Mouse (Mus musculus): Measurements from ENCODE around the gene Vps45. TPM values are rescaled to one million over a fixed set of nuclear protein-coding genes. Genes with fewer than 3 reads are reported as not detected.

Gene Vps45
- polyA plus RNA-seq, 1 experiment = 4.1 TPM

DNA sequence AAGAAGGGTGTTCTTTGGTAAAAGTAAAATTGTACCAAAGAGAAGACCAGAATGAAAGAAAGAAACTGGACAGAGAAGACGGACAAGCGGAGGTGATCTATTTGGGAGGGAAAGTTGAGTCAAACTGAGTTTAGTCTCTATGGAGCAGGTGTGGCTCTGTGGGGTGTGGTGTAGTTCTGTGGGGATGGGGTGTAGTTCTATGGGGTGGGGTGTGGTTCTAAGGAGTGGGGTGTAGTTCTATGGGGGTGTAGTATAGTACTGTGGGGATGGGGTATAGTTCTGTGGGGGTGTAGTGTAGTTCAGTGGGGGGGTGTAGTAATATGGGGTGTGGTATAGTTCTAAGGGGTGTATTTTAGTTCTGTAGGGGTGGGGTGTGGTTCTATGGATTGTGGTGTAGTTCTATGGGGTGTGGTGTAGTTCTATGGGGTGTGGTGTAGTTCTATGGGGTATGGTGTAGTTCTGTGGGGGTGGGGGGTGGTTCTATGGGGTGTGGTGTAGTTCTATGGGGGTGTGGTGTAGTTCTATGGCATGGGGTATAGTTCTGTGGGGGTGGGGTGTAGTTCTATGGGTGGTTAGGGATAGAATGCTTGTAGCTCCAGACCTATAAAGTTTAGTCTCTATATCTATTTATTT is 41.9 kb downstream of the Vps45 start:
- Histone ChIP-seq H3K27me3 (ENCODE audit: control insufficient read depth, insufficient read depth, low read length) (no peaks in the 10 kb centered on the region), H3K36me3 (ENCODE audit: control insufficient read depth, insufficient read depth, low read length) (no peaks in the 10 kb centered on the region), H3K27ac (ENCODE audit: control insufficient read depth, insufficient read depth, low read depth, low read length) (no peak overlapping the region), H3K4me1 (ENCODE audit: control insufficient read depth, insufficient read depth, low read length) (no peaks in the 10 kb centered on the region), H3K4me3 (ENCODE audit: control insufficient read depth, low read depth, low read length) (no peak overlapping the region)
- no peak for TF ChIP-seq CTCF (IDR thresholded peaks at IDR 0.05; ENCODE audit: control insufficient read depth, insufficient read depth, insufficient replicate concordance, low read depth, low read length)

DNA sequence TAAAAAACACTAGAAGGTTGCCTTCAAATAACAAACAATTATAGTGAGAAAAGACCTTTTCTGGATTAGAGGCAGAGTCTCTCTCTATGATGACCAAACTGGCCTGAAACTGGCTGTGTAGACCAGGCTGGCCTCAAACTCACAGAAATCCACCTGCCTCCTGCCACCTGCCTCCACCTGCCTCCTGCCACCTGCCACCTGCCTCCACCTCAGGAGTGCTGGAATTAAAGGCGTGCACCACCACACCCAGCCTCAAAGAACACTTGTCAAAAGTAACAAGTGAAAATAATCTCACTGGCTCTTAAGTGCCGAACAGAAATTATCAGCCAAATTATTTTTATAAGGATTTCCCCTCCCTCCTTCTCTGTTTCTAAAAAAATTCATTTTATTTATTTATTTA is 42.6 kb downstream of the Vps45 start:
- no peak overlapping the region for H3K4me3 ChIP-seq (ENCODE audit: control insufficient read depth, low read depth, low read length)
- H3K36me3 ChIP-seq (ENCODE audit: control insufficient read depth, insufficient read depth, low read length) = no peaks in the 10 kb centered on the region
- no peaks in the 10 kb centered on the region for H3K27me3 ChIP-seq (ENCODE audit: control insufficient read depth, insufficient read depth, low read length)
- TF ChIP-seq POLR2A (IDR thresholded peaks at IDR 0.05; ENCODE audit: control insufficient read depth, low read depth, low read length) (no peak), CTCF (IDR thresholded peaks at IDR 0.05; ENCODE audit: control insufficient read depth, insufficient read depth, insufficient replicate concordance, low read depth, low read length) (no peak)
- no peaks in the 10 kb centered on the region for H3K4me1 ChIP-seq (ENCODE audit: control insufficient read depth, insufficient read depth, low read length)
- no peak overlapping the region for H3K27ac ChIP-seq (ENCODE audit: control insufficient read depth, insufficient read depth, low read depth, low read length)

DNA sequence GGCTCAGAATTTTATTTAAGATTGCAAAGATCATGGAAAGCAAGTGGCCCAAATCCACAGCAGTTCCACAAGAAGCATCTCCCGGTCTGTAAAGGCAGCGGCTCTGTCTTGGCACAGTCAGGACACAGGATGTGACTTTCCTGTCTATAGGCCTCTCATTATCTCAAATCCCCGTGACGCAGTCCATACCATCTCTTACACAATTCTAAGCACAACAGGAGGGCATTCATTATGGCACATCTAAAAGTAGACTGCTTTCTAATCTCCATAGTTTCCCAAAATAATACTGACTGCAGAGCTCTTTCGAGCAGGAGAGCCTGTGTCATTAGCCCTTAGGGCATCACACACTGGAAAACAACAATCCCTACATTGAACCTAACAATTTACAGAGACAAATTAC is 45.5 kb downstream of the Vps45 start:
- Histone ChIP-seq H3K4me1 (ENCODE audit: control insufficient read depth, insufficient read depth, low read length) (no peaks in the 10 kb centered on the region), H3K27ac (ENCODE audit: control insufficient read depth, insufficient read depth, low read depth, low read length) (no peak overlapping the region), H3K27me3 (ENCODE audit: control insufficient read depth, insufficient read depth, low read length) (no peaks in the 10 kb centered on the region), H3K36me3 (ENCODE audit: control insufficient read depth, insufficient read depth, low read length) (no peaks in the 10 kb centered on the region), H3K4me3 (ENCODE audit: control insufficient read depth, low read depth, low read length) (no peak overlapping the region)
- TF ChIP-seq POLR2A (IDR thresholded peaks at IDR 0.05; ENCODE audit: control insufficient read depth, low read depth, low read length) (no peak), CTCF (IDR thresholded peaks at IDR 0.05; ENCODE audit: control insufficient read depth, insufficient read depth, insufficient replicate concordance, low read depth, low read length) (no peak)

DNA sequence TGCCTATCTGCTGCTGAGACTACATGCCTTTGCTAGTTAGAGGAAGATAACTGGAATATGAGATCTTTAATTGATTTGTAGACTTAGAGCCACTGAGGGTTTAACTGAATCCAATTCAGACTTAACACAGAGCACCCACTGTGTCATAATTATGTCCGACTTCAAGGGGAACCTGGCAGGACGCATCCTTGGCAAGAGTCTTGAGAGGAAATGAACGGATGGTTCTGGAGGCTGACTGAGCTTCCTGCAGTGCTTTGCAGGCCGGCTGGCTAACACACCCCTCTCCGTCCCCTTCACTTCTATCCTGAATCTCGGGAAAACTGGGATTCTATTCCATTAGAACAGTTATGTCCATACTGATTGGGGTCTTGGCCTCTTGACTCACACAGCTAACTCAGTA is 49.8 kb downstream of the Vps45 start:
- Histone ChIP-seq H3K36me3 (ENCODE audit: control insufficient read depth, insufficient read depth, low read length) (no peaks in the 10 kb centered on the region), H3K4me3 (ENCODE audit: control insufficient read depth, low read depth, low read length) (no peak overlapping the region), H3K4me1 (ENCODE audit: control insufficient read depth, insufficient read depth, low read length) (no peaks in the 10 kb centered on the region), H3K27me3 (ENCODE audit: control insufficient read depth, insufficient read depth, low read length) (no peaks in the 10 kb centered on the region), H3K27ac (ENCODE audit: control insufficient read depth, insufficient read depth, low read depth, low read length) (no peak overlapping the region)
- TF ChIP-seq CTCF (IDR thresholded peaks at IDR 0.05; ENCODE audit: control insufficient read depth, insufficient read depth, insufficient replicate concordance, low read depth, low read length) (no peak), POLR2A (IDR thresholded peaks at IDR 0.05; ENCODE audit: control insufficient read depth, low read depth, low read length) (no peak)

DNA sequence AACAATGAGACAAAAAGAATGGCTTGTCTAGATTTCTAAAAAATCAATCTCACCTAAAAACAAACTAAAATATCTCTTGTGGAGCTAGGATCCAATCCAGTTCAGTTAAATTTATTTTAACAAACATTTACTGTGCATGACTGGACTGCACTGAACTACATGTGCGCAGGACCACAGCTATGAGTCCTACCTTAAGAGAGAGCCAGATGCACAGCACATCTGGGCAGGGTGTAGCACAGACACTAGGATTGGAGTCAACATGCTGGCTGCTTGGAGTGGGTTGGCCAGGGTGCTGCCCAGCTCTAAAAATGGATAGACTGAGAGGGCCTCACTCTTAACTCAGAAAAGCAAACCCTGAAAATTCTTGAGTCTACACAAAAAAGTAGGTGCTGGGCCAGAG is 56.7 kb downstream of the Vps45 start:
- no peak overlapping the region for H3K4me3 ChIP-seq (ENCODE audit: control insufficient read depth, low read depth, low read length)
- no peaks in the 10 kb centered on the region for H3K27me3 ChIP-seq (ENCODE audit: control insufficient read depth, insufficient read depth, low read length)
- no peaks in the 10 kb centered on the region for H3K36me3 ChIP-seq (ENCODE audit: control insufficient read depth, insufficient read depth, low read length)
- TF ChIP-seq POLR2A (IDR thresholded peaks at IDR 0.05; ENCODE audit: control insufficient read depth, low read depth, low read length) = no peak
- no peak for TF ChIP-seq CTCF (IDR thresholded peaks at IDR 0.05; ENCODE audit: control insufficient read depth, insufficient read depth, insufficient replicate concordance, low read depth, low read length)
- H3K27ac ChIP-seq (ENCODE audit: control insufficient read depth, insufficient read depth, low read depth, low read length) = no peak overlapping the region
- no peaks in the 10 kb centered on the region; the same call in 1 of the 2 replicates for H3K4me1 ChIP-seq (ENCODE audit: control insufficient read depth, insufficient read depth, low read length)

DNA sequence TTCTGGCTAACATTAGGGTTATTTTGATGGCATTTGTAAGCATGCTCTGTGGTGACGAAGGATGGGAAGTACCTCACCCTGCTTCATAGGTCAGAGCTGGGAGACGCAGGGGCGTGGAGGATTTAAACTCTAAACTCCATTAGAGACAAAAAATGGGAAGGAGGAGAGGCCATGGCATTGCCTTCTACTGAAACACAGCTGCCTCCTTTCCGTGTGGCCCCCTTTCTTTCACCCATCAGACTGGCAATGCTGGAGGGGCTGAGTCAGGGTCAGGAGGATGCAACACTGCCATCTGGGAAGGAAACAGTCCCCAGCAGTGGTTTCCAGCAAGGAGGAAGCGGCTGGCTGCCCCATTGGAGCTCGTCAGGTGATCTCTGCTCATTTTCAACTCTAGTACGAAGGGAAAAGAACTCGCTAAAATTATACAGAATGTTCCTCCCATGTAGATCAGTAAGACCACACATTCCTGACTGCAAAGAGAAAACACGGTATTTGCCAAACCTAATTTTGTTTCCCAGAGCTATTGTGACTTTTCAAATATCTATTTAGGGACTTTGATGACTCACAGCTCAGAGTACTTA is 57.3 kb downstream of the Vps45 start:
- Histone ChIP-seq H3K4me1 (ENCODE audit: control insufficient read depth, insufficient read depth, low read length) (no peaks in the 10 kb centered on the region; the same call in 1 of the 2 replicates), H3K4me3 (ENCODE audit: control insufficient read depth, low read depth, low read length) (no peak overlapping the region), H3K36me3 (ENCODE audit: control insufficient read depth, insufficient read depth, low read length) (no peaks in the 10 kb centered on the region), H3K27me3 (ENCODE audit: control insufficient read depth, insufficient read depth, low read length) (no peaks in the 10 kb centered on the region), H3K27ac (ENCODE audit: control insufficient read depth, insufficient read depth, low read depth, low read length) (peak overlapping the region; percentile 40; the same call in 1 of the 2 replicates)
- TF ChIP-seq CTCF (IDR thresholded peaks at IDR 0.05; ENCODE audit: control insufficient read depth, insufficient read depth, insufficient replicate concordance, low read depth, low read length) = no peak
- no peak for TF ChIP-seq POLR2A (IDR thresholded peaks at IDR 0.05; ENCODE audit: control insufficient read depth, low read depth, low read length)

DNA sequence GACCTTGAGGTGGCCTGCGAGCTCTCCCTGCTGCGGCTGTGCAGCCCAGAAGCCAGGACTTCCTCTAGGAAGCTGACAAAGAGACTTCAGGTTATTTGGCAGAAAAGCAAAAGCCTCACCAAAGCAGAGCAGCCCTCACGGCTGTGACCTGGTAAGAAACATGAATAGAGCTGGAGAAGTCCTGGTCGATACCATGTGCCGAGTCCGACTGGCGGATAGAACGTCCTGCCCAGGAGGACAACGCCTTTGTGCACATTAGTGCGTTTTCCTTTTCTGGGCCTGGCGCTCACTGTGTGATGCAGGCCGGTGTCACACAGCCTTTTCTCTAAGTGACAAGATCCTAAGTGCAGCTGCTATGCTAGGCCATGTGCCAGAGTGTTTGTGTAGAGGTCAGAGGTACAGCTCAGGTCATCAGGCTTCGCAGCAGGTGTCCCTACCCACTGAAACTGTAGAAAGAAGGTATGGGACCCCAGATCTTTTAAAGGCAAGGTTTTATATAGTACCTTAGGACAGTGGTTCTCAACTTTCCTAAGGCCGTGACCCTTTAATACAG is 58.1 kb downstream of the Vps45 start:
- no peak for TF ChIP-seq CTCF (IDR thresholded peaks at IDR 0.05; ENCODE audit: control insufficient read depth, insufficient read depth, insufficient replicate concordance, low read depth, low read length)
- TF ChIP-seq POLR2A (IDR thresholded peaks at IDR 0.05; ENCODE audit: control insufficient read depth, low read depth, low read length) = no peak
- no peaks in the 10 kb centered on the region for H3K36me3 ChIP-seq (ENCODE audit: control insufficient read depth, insufficient read depth, low read length)
- no peak overlapping the region for H3K4me3 ChIP-seq (ENCODE audit: control insufficient read depth, low read depth, low read length)
- no peaks in the 10 kb centered on the region for H3K27me3 ChIP-seq (ENCODE audit: control insufficient read depth, insufficient read depth, low read length)
- H3K4me1 ChIP-seq (ENCODE audit: control insufficient read depth, insufficient read depth, low read length) = peaks cover 2% of the 10 kb centered on the region
- H3K27ac ChIP-seq (ENCODE audit: control insufficient read depth, insufficient read depth, low read depth, low read length) = no peak overlapping the region
